Mouse (Mus musculus): ENCODE measurements around the gene Hmx2.

Gene Hmx2

DNA sequence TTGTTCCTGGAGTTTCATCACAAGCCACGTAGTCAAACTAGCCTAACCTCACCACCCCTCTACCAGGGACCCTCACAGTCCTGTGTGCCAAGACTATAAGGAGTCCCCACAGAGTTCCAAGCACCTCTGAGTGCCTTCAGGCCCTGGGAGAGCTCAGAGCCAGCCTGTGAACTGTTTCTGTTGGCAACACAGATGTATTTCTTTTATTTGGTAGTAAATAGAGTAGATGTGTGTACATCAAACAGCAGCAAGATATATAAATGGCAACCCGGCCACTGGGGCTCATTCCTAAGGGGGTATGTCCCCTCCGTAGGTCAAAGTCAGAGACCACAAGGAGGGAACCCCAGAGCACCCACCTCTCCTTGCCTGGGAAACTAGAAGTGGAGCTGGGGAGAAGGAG lies at the start of gene Hmx2:
Gene Hmx2 (plus strand): TSS at position 301 of the 400 bp plus-strand sequence.
- in situ Hi-C loops (cut with MboI; ENCODE audit: low sequenced_read_pairs) = no loop called here

DNA sequence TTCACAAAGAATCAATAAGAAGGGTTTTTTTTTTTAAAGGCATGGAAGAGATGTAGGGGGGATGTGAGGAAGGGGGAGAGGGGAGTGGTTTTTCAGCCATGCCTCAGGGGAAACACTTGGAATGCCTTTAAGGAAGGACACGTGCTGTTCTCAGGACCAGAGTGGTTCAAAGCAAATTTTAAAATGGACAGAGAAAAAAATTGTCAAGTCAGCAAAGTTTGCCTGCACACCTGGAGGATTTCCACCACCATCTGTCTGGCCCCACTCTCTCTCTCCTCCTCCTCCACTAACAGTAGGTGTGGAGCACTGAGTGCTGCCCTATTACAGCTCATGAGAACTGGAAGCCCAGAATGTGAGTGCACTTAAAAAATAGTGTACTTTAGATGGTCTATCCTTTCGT lies 44.8 kb upstream of the Hmx2 start:
- in situ Hi-C loops (cut with MboI; ENCODE audit: low sequenced_read_pairs) = no loop called here

- in situ Hi-C loops (cut with MboI; ENCODE audit: low sequenced_read_pairs) = loop anchor here (10.0 kb wide), 1 partner anchor 345 kb away; no protein-coding TSS in a partner anchor
Measured at GRCm38 (mm10) chr7:131539979-131540378, 8.6 kb upstream of the Hmx2 start.

DNA sequence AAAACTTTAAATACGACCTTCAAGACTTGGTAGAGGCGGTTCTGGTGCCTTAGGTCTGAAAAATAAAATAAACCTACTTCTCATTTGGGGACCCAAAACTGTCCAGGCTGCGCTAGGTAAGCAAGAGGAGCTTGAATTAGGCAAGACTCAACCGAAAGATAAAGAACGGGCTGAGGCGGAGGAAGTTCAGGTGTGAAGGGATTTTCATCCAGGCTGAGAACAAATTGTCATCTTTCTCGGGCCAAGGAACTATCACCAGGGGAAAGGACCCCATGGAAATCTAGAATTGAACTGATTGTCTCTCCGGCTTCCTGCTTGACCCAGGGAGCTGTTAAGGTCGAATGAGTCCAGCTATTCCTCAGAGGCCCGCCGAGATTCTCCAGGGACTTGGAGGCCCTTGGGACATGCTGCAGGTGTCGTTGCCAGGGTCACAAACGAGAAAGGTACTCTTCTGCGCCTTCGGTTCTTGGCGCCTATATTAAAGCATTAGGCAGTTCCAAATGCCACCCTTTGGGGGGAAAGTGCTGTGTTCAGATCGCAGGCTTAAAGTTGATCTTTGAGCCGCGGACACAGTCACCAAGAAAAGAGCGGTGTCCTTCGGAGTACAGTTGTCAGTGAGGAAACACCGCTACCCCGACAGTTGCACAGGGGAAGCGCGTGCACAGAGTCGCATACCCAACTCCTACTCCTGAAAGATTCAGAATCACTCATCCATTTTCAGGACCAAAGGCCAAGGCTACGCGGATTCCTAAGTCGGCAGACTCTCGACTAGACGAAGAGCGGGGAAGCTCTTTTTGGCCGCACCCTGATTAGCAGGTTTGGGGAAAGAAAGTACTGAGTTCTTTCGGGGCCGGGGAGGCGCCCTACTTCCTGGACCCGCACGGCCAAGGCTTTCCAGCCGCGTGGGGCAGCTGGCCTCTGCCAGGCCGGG lies 7.1 kb upstream of the Hmx2 start:
- in situ Hi-C loops (cut with MboI; ENCODE audit: low sequenced_read_pairs) = no loop called here

DNA sequence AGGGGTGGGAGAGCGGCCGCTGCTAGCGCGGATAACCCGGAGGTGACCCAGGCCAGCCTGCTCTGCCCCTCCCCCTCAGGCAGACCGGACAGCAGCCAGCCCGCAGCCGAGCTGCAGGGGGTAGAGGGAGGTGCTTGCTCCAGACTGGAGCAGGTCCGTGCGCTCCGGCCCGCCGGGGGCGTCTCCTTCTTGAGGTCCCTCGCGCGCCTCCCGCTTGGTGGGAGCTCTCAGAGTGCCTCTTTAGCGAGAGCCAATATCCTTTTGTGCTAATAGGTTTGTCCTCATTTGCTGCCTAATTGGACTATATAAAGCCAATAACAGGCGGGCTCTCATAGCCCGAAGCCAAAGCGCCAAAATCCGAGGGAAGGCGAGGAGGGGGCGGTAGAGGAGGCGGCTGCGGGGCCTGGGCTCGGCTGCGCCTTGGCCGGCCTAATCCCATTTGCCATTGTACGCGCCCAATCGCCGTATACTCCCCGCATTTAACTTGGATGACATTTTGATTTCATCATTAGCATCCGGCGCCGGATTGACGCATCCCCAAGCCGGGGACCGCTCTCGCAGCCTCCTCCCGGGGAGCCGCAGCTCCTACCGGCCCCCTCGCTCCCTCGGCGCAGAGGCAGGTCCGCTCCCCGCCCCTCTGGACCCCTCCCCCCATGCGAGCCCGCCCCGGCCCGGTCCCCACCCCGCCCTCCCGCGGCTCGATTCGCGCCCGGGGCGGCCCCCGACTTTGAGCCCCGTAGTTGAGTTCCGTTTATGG lies 6.3 kb upstream of the Hmx2 start, which contains the start of gene Hmx3:
Gene Hmx3 (plus strand): TSS at position 753 of the 757 bp plus-strand sequence.
- in situ Hi-C loops (cut with MboI; ENCODE audit: low sequenced_read_pairs) = no loop called here

- in situ Hi-C loops (cut with MboI; ENCODE audit: low sequenced_read_pairs) = no loop called here
Measured at GRCm38 (mm10) chr7:131542872-131543622, 5.5 kb upstream of the Hmx2 start.

- in situ Hi-C loops (cut with MboI; ENCODE audit: low sequenced_read_pairs) = no loop called here
Measured at GRCm38 (mm10) chr7:131543623-131544481, 4.7 kb upstream of the Hmx2 start.

GRCm38 (mm10) chr7:131544871-131545270 lies 3.7 kb upstream of the Hmx2 start:
- in situ Hi-C loops (cut with MboI; ENCODE audit: low sequenced_read_pairs) = no loop called here

DNA sequence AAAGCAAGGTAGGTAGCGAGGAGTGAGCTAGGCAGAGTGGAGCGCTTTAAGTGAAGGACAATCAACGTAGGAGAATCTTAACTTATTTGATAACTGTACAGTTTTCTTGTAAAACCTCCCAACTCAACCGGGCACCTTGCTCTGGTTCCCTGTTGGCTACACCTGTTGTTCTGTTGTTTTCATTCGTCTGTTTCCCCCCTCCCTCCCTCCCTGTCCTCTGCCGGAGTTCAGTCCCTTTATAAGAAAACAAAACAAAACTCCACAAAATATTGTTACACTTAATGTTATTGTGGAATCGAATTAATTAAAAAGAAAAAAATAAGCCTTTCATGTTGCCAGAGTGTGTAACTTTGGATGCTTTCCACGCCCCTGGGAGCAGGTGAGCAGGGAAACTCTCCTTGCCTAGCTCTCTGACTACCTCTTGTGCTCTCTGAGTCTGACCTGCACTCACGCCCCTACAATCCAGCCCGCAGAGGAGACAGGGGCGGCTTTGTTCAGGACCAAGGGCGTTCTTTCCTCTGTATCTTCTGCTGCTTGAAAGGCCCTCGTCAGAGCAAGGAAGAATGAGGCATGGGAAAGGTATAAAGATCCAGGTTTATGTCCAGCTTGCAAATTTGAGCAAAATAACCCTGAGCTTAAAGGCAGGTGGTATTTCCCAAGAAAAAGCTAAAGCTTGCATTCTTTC lies 2.7 kb upstream of the Hmx2 start:
- in situ Hi-C loops (cut with MboI; ENCODE audit: low sequenced_read_pairs) = no loop called here

DNA sequence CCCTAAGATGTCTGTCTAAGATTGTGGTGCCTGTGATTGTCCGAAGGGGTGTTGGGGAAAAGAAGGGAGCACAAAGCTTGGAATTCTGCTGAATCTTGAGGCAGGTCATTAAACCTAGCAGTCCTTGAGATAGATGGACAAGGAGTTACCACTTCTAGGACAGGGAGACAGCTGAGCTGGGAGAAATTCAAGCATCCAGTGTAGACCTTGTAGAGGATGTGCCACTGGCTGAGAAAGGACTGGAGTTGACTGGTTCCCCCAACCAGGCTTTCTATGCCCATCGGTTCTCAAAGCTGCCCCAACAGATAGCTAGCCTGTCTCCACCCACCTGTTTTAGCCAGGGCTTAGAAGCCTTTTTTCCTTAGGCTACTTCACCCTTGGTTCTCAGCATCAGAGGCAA lies 2.1 kb upstream of the Hmx2 start:
- in situ Hi-C loops (cut with MboI; ENCODE audit: low sequenced_read_pairs) = no loop called here

GRCm38 (mm10) chr7:131547481-131547880 lies 1.1 kb upstream of the Hmx2 start:
- in situ Hi-C loops (cut with MboI; ENCODE audit: low sequenced_read_pairs) = no loop called here

GRCm38 (mm10) chr7:131551471-131551870 lies 2.9 kb downstream of the Hmx2 start:
- in situ Hi-C loops (cut with MboI; ENCODE audit: low sequenced_read_pairs) = no loop called here

- in situ Hi-C loops (cut with MboI; ENCODE audit: low sequenced_read_pairs) = no loop called here
Measured at GRCm38 (mm10) chr7:131551931-131552741, 3.6 kb downstream of the Hmx2 start.

- in situ Hi-C loops (cut with MboI; ENCODE audit: low sequenced_read_pairs) = no loop called here
Measured at GRCm38 (mm10) chr7:131552781-131553180, 4.2 kb downstream of the Hmx2 start.

DNA sequence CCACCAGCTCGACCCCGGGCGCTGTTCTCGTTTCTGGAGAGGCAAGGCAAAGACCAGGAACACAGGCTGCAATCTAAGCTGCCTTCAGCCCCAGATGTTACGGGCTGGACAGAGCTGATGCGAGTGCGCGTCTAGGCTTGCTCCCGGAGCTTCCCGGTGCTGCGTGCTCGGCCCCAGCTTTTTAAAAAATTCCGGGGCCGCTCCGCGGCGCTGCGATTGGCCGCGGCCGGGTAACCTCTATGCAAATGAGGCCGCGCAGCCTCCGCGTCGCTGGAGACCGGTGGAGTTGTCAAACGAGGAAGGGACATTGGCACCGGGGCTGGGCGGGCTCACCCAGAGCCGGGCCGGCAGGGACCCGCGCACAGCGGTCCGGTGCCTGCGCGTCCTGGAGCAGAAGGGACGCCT lies 5.2 kb downstream of the Hmx2 start:
- in situ Hi-C loops (cut with MboI; ENCODE audit: low sequenced_read_pairs) = no loop called here

DNA sequence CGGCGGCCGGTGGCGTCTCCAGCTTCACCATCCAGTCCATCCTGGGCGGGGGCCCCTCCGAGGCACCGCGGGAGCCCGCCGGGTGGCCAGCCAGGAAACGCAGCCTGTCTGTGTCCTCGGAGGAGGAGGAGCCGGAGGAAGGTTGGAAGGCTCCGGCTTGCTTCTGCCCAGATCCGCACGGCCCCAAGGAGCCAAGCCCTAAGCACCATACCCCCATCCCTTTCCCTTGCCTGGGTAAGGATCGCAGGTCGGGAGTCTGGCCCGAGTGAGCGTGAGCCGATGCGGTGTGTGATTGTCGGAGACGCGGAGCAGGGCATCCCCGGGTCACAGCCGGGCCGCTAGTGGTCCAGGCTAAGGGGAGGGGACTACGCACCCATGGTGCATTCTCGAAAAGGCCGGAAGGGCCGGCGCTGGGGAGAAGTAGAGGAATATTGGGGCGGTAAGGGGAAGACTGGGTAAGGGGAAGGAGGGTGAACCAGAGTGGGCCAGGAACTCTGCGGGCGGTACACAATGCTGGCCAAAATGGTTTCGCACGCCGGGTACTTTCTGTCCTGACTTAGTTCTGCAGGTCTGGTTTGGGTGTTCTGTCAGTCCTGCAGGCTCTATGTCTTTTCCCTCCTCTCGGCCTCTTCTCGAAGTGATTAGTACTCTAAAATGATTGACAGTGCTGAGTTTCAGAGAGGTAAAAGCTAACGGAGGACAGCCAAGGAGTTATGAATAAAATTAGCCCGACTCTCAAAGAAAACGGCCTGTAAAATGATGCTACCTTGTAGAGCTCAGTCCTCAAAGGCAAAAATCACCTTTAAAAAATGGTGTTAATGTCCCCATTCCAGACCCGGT lies 6.0 kb downstream of the Hmx2 start:
- in situ Hi-C loops (cut with MboI; ENCODE audit: low sequenced_read_pairs) = no loop called here

GRCm38 (mm10) chr7:131555301-131556081 lies 6.9 kb downstream of the Hmx2 start:
- in situ Hi-C loops (cut with MboI; ENCODE audit: low sequenced_read_pairs) = no loop called here
